Mouse (Mus musculus): ENCODE measurements around the gene Arhgap25.
"Not testable (repeated sequence)": the region's sequence is repeated elsewhere in the genome, so short reads cannot be mapped to it uniquely, and the experiment has no call there.

Arhgap25 gene

GRCm38 (mm10) chr6:87535651-87536050 lies 2.6 kb upstream of the Arhgap25 start:
- DNase-seq (ENCODE audit: low spot score) = no peak

GRCm38 (mm10) chr6:87534855-87535575 lies 2.0 kb upstream of the Arhgap25 start:
- DNase-seq (ENCODE audit: low spot score) = no peak

DNA sequence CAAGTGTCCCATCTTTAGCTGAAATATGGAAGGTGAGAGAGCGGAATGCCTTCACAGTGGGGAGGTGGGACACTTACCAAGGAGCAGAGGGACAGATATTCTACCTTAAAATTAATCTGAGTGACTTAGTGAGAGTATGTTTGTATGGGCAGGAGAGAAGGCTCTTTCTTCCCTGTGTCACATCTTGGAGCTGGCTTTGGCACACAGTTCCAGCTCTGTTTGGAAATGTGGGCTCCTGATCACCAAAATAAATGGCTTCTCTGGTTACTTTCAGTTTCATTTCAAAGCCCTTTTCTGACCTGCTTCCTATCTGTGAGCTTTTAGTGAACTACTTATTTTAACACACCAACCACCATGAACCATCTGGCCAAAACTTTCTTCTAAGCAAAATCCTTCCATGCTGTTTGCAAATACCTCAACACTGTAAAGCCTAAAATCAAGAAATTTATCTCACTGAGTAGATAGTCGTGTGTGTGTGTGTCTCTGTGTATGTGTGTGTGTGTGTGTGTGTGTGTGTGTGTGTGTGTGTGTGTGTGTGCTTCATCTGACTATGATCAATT lies 1.5 kb downstream of the Arhgap25 start:
- no peak for DNase-seq (ENCODE audit: low spot score)

DNA sequence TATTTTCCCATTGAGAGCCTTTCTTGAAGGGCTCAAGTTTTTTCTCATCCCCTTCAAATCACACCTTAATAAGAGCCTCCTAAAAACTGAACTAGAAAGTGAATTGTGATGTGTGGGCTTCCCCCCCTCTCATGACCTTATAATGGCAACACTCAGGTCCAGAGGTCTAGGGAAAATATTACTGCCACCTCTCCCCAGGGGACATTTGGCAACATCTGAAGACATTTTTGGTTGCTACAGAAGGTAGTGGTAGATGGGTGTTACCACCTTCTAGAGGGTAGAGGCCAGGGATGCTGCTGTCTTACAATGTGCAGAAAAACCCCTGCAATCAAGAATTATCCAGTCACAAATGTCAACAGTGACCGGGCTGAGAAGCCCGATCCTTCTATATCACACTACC lies 2.7 kb downstream of the Arhgap25 start:
- no peak for DNase-seq (ENCODE audit: low spot score)

DNA sequence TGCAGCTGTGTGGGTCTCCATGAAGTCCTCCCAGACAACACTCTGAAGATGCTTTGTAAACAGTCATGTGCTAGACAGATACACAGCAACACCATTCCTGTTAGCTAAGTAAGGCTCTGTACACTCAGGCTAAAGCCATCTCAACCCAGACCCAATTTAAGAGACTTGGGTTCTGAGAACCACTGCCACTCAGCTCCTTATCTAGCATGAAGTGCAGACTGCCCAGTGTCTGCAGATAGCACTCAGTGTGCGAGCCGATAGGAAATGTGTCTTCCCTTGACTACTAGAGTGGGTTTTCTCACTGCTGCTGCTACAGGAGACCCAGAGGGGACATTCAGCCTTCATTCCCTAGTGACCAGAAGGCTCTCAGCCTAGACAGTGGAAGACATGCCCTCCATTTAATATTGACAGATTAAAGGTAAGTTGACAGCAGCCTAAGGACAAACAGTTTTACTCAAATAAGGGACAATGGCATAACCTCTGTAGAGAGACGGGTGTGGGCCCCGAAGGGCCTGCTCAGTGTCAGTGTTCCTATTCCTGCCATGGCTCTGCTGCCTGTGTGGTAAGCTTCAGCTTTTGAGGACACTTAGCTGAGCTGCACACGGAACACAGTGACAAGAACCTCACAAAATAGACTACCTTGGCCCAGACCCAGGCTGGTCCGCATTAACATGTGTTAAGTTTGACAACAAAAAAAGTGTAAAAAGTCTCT lies 5.1 kb downstream of the Arhgap25 start:
- no peak for DNase-seq (ENCODE audit: low spot score)

GRCm38 (mm10) chr6:87527366-87527765 lies 5.7 kb downstream of the Arhgap25 start:
- DNase-seq (ENCODE audit: low spot score) = no peak

GRCm38 (mm10) chr6:87525126-87525525 lies 7.9 kb downstream of the Arhgap25 start:
- DNase-seq (ENCODE audit: low spot score) = no peak

DNA sequence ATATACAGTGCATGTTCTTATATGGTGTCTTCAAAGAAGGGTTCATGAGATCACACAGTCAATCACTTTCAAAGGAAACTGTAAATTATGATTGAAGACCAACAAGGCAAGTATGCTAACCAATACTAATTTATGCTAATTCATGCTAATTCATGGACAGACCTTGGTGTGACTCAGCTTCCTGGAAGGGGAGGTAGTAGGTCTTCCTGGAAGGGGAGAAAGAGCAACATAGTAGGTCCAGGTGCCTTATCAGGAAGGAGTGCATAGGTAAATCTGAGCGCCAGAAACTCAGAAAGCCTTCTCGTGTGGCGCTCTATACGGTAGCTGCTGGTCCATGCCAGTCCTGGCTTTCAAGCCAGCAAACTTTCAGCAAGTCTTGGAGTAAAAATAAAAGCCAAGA lies 8.8 kb downstream of the Arhgap25 start:
- no peak for DNase-seq (ENCODE audit: low spot score)

DNA sequence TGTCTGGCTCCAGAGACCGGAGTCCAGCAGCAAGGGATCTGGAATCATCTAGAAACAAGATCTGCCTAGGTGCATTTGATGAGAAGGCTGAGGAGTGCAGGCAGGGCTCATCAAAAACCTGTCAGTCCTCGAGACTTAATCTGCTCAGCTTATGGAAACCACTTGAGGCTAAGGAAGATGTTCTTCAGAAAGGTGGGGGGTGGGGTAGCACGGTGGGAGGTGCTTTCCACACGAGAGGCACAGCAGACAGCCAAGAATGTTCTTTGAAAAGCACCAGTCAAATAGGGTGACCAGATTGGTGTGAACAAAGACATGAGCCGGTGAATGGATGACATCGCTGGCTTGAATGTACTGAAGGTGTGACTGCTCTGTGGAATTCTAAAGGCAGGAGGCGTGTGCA lies 9.3 kb downstream of the Arhgap25 start:
- DNase-seq (ENCODE audit: low spot score) = no peak

- DNase-seq (ENCODE audit: low spot score) = no peak
These were observed 10.0 kb downstream of the Arhgap25 start for GRCm38 (mm10) chr6:87523085-87523484.

DNA sequence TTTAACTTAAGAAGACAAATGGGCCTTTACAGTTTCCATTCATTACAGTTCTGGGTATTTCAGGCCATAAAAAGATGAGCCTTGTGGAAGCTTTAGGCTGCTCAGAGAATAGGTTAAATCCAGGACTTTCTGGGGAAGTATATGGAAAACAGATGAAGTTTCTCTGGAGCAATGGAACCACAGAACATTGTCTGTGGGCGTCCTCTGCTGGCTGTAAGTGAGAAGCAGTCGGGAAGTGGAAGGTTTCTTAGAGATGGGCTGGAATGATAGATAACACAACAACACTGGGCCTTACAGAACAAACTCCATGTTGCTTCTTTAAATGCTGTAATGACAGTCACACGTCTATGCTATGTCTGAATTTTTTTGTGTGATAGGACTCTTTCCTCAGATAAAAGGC lies 10.8 kb downstream of the Arhgap25 start:
- DNase-seq (ENCODE audit: low spot score) = peak; percentile 36

DNA sequence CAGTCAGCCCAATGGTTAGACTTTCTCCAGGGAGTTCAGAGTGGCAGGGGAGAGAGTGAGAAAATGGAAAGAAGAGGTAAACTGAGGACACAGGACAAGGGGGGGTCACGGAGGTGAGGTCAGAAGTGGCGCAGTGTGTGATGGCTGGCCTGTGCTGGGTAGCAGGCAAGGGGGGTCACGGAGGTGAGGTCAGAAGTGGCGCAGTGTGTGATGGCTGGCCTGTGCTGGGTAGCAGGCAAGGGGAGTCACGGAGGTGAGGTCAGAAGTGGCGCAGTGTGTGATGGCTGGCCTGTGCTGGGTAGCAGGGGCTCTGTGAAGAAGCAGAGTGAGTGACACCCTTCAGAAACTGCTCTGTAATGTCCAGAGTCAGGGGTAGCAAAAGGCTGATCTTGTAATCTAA lies 11.4 kb downstream of the Arhgap25 start:
- DNase-seq (ENCODE audit: low spot score) = not testable (repeated sequence)

DNA sequence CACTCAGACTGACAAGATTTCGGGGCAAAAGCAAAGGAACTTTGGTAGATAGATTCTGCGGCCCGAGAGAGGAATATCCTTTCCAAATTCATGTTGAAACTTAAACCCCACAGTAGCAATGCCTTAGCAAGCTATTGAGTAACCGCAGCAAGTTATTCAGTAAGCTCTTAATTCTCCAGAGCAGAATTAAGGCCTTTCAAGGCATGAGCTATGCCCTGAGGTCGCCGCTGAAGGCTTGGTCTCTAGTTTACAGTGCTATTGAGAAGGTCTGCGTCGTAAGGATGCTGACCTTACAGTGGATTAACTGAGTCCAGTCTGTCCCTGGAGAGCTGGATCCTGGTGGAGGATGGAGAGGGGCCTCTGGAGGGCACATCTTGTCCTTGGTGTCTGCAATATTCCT lies 12.5 kb downstream of the Arhgap25 start:
- DNase-seq (ENCODE audit: low spot score) = no peak

- no peak for DNase-seq (ENCODE audit: low spot score)
These were observed 13.2 kb downstream of the Arhgap25 start for GRCm38 (mm10) chr6:87519809-87520208.

- DNase-seq (ENCODE audit: low spot score) = no peak
These were observed 14.4 kb downstream of the Arhgap25 start for GRCm38 (mm10) chr6:87518622-87519021.

- no peak for DNase-seq (ENCODE audit: low spot score)
These were observed 15.2 kb downstream of the Arhgap25 start for GRCm38 (mm10) chr6:87517753-87518409.

- no peak for DNase-seq (ENCODE audit: low spot score)
These were observed 18.7 kb downstream of the Arhgap25 start for GRCm38 (mm10) chr6:87514321-87514720.

DNA sequence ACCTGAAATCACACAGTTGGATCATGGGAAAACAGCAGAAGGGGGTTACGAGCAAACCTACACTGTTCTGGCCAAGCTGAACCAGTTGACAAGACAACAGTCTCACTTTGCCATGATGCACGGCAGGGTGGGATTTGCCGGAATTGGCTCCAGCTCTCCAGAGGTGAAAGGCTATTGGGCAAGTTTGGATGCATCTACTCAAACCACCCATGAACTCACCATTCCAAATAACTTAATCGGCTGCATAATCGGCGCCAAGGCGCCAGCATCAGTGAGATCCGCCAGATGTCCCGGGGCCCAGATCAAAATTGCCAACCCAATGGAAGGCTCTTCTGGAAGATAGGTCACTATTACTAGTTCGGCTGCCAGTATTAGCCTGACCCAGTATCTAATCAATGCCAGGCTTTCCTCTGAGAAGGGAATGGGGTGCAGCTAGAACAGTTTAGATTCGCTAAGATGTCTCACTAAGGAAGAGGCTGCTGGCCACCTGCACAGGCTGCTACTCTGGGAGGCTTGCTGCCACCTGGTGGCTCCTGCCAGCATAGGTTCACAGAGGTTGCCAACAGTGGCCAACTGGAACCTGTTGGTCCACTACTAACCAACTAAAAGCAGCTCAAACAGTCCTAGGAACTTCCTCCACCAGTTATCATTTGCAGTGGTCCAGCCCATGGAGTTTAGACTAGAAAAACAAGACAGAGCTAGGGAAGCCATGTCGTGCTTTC lies 19.9 kb downstream of the Arhgap25 start:
- peak; percentile 62 for DNase-seq (ENCODE audit: low spot score)

GRCm38 (mm10) chr6:87510999-87511398 lies 22.1 kb downstream of the Arhgap25 start:
- DNase-seq (ENCODE audit: low spot score) = peak; percentile 15

DNA sequence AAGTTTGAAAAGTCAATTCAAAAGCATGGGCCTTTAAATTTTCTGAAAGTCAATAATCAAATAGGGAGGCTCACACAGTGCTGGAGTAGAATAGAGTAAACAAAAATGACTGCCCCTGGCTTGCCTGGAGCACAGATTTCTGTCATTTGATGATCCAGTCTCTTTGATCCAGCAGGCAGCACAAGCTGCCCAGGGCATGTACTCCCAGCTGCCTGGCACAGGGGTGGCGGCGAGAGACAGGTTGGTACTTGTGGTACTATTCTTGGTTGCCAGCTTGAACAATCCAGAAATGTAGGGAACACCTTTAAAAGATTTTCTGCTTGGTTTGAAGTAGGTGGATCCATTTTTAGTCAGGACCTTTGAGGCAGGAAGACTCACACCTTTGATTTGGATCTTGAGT lies 23.3 kb downstream of the Arhgap25 start:
- no peak for DNase-seq (ENCODE audit: low spot score)

DNA sequence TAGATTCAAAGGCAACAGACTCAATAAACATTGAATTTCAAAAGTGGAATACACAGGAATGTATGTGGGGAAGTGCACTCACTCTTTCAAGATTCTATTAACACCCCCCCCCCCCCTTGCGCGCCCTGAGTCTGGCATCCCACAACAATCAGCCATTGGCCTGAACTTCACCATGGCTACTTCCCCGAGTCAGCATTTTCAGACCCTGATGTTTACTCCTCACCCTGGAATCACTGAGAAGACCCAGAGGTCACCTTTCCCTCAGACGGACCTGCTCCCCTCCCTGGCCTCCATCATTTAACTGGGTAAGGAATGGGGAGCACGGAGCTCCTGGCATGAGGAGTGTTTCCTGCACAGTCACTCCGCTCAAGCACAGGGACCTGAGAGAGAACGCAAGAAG lies 28.2 kb downstream of the Arhgap25 start:
- DNase-seq (ENCODE audit: low spot score) = no peak

- no peak for DNase-seq (ENCODE audit: low spot score)
These were observed 29.1 kb downstream of the Arhgap25 start for GRCm38 (mm10) chr6:87503976-87504375.

Data from MN1 (cell line).